Comparison of ENCODE assay signal across 15 mouse cellular contexts in the genomic region with DNA sequence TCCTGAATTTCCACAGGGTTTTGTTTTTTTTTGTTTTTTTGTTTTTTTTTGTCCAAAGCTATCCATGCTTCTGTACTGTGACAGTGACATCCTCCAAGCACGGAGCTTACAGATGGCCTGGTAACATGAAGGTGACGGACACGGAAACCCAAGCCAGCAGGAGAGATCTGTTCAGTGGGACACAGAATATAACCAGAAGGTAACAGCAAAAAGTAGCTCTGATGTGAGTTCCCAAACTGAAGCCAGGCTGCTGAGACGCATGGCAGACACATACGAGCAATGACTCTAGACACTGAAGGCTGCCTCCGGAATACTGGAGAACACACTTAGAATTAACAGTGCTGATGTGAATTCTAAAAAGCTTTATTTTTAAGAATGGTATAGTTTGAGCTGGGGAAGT.
"Had no signal": no experiment of that assay in that cellular context is flagged by ENCODE, and none has a peak within 500 bp of the region (broad histone marks: within the 10 kb centered on the region; RNA-seq: fewer than 3 reads in every experiment).

No protein-coding gene starts in this region.

- H3K4me3 ChIP-seq: kidney, embryonic 15.5 days; limb, embryonic 13.5 days; midbrain, embryonic 15.5 days; neural tube, embryonic 12.5 days; stomach, embryonic 15.5 days had no signal

- H3K9me3 ChIP-seq: kidney, embryonic 15.5 days; limb, embryonic 13.5 days; midbrain, embryonic 15.5 days; neural tube, embryonic 12.5 days; stomach, embryonic 15.5 days had no signal

- H3K9ac ChIP-seq: kidney, embryonic 15.5 days; limb, embryonic 13.5 days; liver, embryonic 14.5 days; midbrain, embryonic 15.5 days; neural tube, embryonic 12.5 days; stomach, embryonic 15.5 days had no signal

- H3K4me1 ChIP-seq: midbrain, embryonic 15.5 days; neural tube, embryonic 12.5 days; stomach, embryonic 15.5 days had no signal

- H3K4me2 ChIP-seq: kidney, embryonic 15.5 days; limb, embryonic 13.5 days; midbrain, embryonic 15.5 days; neural tube, embryonic 12.5 days; stomach, embryonic 15.5 days had no signal

- DNase-seq: kidney, adult 2 months; kidney, postnatal 14 days; layer of hippocampus, postnatal 36 days; left cerebral cortex, postnatal 4 days; lung, adult 18-20 months; lung, postnatal 36 days; spleen, adult 18-20 months; thymus, postnatal 4 days had no signal

- H3K27me3 ChIP-seq: kidney, embryonic 15.5 days; limb, embryonic 13.5 days; midbrain, embryonic 15.5 days; neural tube, embryonic 12.5 days; stomach, embryonic 15.5 days had no signal

- ATAC-seq: lung, postnatal 0 days; midbrain, embryonic 15.5 days had no signal

- H3K36me3 ChIP-seq: kidney, embryonic 15.5 days; limb, embryonic 13.5 days; stomach, embryonic 15.5 days had no signal

- H3K27ac ChIP-seq: kidney, embryonic 15.5 days; limb, embryonic 13.5 days; liver, embryonic 14.5 days; midbrain, embryonic 15.5 days; neural tube, embryonic 12.5 days; stomach, embryonic 15.5 days had no signal
